Mouse (Mus musculus) gastrocnemius, postnatal 10 days (tissue): ENCODE results near the gene Fam217a. TPM values are rescaled to one million over a fixed set of nuclear protein-coding genes. Genes with fewer than 3 reads are reported as not detected.
"Not testable (repeated sequence)": the region's sequence is repeated elsewhere in the genome, so short reads cannot be mapped to it uniquely, and the experiment has no call there.

Experiments
- DNase-seq: peaks from one replicate; pipeline ENCODE4 v3.0.0; 2021; ENCODE audit warnings: mixed read lengths
- total RNA-seq, 2 experiments: library from RNA; stranded (reverse); gene quantifications; 2 replicates each; pipeline ENCODE4 v1.2.3; 2021

Fam217a gene
- total RNA-seq, 2 experiments from 2014 or later: 0.23 TPM; not detected in 1

GRCm38 (mm10) chr13:34873801-34874681 lies 50.1 kb downstream of the Fam217a start:
- DNase-seq: peak; percentile 90

DNA sequence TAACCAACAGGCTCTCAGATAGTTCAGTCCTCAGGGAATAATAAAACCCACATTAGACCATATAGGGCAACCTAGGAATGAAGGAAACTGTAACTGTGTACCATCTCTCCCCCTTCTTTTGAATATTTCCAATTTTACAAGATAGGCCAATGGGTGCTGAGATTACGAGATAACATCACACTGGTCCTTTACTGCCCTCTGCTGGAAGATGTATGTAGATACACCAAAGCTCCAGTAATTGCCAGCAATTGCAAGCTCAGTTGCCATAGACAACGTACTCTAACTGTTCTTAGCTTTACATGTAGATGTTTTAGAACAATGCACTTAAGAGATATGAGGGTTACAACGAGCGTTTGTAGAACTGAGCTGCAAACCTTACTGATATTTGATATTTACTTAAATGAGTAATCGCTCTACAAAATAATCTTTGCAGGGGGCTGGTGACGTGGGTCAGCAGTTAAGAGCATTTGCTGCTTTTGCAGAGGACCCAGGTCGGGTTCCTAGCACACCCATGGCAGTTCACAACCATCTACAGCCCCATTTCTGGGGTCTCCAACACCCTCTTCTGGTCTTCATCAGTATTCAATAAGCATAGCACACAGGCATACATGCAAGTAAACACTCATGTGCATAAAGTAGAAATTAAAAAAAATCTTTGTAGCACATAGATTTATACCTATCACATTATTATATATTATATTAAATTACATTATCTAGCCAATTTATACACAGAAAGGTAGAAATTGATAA lies 59.5 kb downstream of the Fam217a start:
- no peak for DNase-seq

GRCm38 (mm10) chr13:34861166-34861565 lies 62.9 kb downstream of the Fam217a start:
- DNase-seq: not testable (repeated sequence)

Other genes starting within 250 kb of the Fam217a start
- gene Fam50b, start 189.5 kb downstream of the Fam217a start, total RNA-seq: not detected
- 10 to 100 TPM; 26.9 to 45.8 TPM for gene Prpf4b, start 49.0 kb downstream of the Fam217a start, total RNA-seq
- not detected for gene 4933417A18Rik, start 99 bp upstream of the Fam217a start, total RNA-seq
- 1 to 10 TPM in 1 of 2 experiments, under 1 TPM in 1; 0.89 to 1.4 TPM for gene Eci3, start 39.5 kb upstream of the Fam217a start, total RNA-seq
- gene Eci2, start 102.8 kb upstream of the Fam217a start, total RNA-seq: 100 to 1,000 TPM; 126 to 128 TPM